Mouse (Mus musculus): ENCODE data around the gene H2-Ke6. TPM values are rescaled to one million over a fixed set of nuclear protein-coding genes. Genes with fewer than 3 reads are reported as not detected.
"Not testable (repeated sequence)": the region's sequence is repeated elsewhere in the genome, so short reads cannot be mapped to it uniquely, and the experiment has no call there.

Gene H2-Ke6
- total and polyA plus RNA-seq, 3 experiments: 44.7 to 77.5 (median 58.6) TPM

GRCm38 (mm10) chr17:34003426-34003825, 24.4 kb downstream of the H2-Ke6 start:
- DNase-seq (ENCODE audit: low spot score) (no peak), ATAC-seq (ENCODE audit: extremely low read depth, insufficient number of reproducible peaks, low FRiP score, poor library complexity, severe bottlenecking) (no peak)
- TF ChIP-seq TAL1 (conservative IDR thresholded peaks at IDR 0.05; ENCODE audit: low read depth, low read length) (no peak), CTCF (IDR thresholded peaks at IDR 0.05; ENCODE audit: low read depth, low read length) (peak; percentile 71)
- H3K4me3 ChIP-seq (ENCODE audit: low read depth, low read length): no peak overlapping the region
- H3K9me3 ChIP-seq (replicated peaks): peaks cover 16% of the 10 kb centered on the region
- peaks cover 39% of the 10 kb centered on the region for H3K27me3 ChIP-seq (ENCODE audit: insufficient read depth, low read length)
- H3K36me3 ChIP-seq (replicated peaks): no peaks in the 10 kb centered on the region
- no peaks in the 10 kb centered on the region for H3K4me1 ChIP-seq (ENCODE audit: insufficient read depth, low read depth, low read length)

- ATAC-seq (ENCODE audit: extremely low read depth, insufficient number of reproducible peaks, low FRiP score, poor library complexity, severe bottlenecking); DNase-seq (ENCODE audit: low spot score); H3K4me3 ChIP-seq (ENCODE audit: low read depth, low read length); H3K4me1 ChIP-seq (ENCODE audit: insufficient read depth, low read depth, low read length); H3K36me3 ChIP-seq (replicated peaks): not testable (repeated sequence)
- peaks cover 12% of the 10 kb centered on the region for H3K9me3 ChIP-seq (replicated peaks)
- H3K27me3 ChIP-seq (ENCODE audit: insufficient read depth, low read length): peaks cover 29% of the 10 kb centered on the region
Measured at GRCm38 (mm10) chr17:34000796-34001195, 27.1 kb downstream of the H2-Ke6 start.

GRCm38 (mm10) chr17:34000150-34000537, 27.7 kb downstream of the H2-Ke6 start, which contains the start of gene H2-K1:
Gene H2-K1 (minus strand): TSS chr17:34000347.
- TF ChIP-seq TAL1 (conservative IDR thresholded peaks at IDR 0.05; ENCODE audit: low read depth, low read length): no peak
- no peak for TF ChIP-seq POLR2AphosphoS5 (IDR thresholded peaks at IDR 0.05; ENCODE audit: insufficient replicate concordance, low read depth, low read length)
- no peak for TF ChIP-seq GATA1 (IDR thresholded peaks at IDR 0.05; ENCODE audit: borderline replicate concordance, low read length)
- no peak for TF ChIP-seq CTCF (IDR thresholded peaks at IDR 0.05; ENCODE audit: low read depth, low read length)
- no peak for TF ChIP-seq GATA2 (IDR thresholded peaks at IDR 0.05; ENCODE audit: borderline replicate concordance, low read depth, low read length)
- DNase-seq (ENCODE audit: low spot score): no peak
- Histone ChIP-seq H3K4me1 (ENCODE audit: insufficient read depth, low read depth, low read length) (no peaks in the 10 kb centered on the region), H3K4me3 (ENCODE audit: low read depth, low read length) (peak within 1 kb of the TSS; percentile 38; the same call in 1 of the 2 replicates), H3K36me3 (replicated peaks) (no peaks in the 10 kb centered on the region), H3K9me3 (replicated peaks) (peaks cover 12% of the 10 kb centered on the region), H3K27me3 (ENCODE audit: insufficient read depth, low read length) (peaks cover 24% of the 10 kb centered on the region)
- ATAC-seq (ENCODE audit: extremely low read depth, insufficient number of reproducible peaks, low FRiP score, poor library complexity, severe bottlenecking): no peak

GRCm38 (mm10) chr17:33999341-34000149, 28.3 kb downstream of the H2-Ke6 start:
- DNase-seq (ENCODE audit: low spot score): no peak
- Histone ChIP-seq H3K36me3 (replicated peaks) (no peaks in the 10 kb centered on the region), H3K27me3 (ENCODE audit: insufficient read depth, low read length) (peaks cover 27% of the 10 kb centered on the region), H3K4me1 (ENCODE audit: insufficient read depth, low read depth, low read length) (no peaks in the 10 kb centered on the region), H3K9me3 (replicated peaks) (peaks cover 12% of the 10 kb centered on the region), H3K4me3 (ENCODE audit: low read depth, low read length) (peak overlapping the region; percentile 38; the same call in 1 of the 2 replicates)
- ATAC-seq (ENCODE audit: extremely low read depth, insufficient number of reproducible peaks, low FRiP score, poor library complexity, severe bottlenecking): no peak
- TF ChIP-seq GATA1 (IDR thresholded peaks at IDR 0.05; ENCODE audit: borderline replicate concordance, low read length) (no peak), POLR2AphosphoS5 (IDR thresholded peaks at IDR 0.05; ENCODE audit: insufficient replicate concordance, low read depth, low read length) (no peak), GATA2 (IDR thresholded peaks at IDR 0.05; ENCODE audit: borderline replicate concordance, low read depth, low read length) (no peak), TAL1 (conservative IDR thresholded peaks at IDR 0.05; ENCODE audit: low read depth, low read length) (no peak), CTCF (IDR thresholded peaks at IDR 0.05; ENCODE audit: low read depth, low read length) (no peak)

- DNase-seq (ENCODE audit: low spot score); H3K4me1 ChIP-seq (ENCODE audit: insufficient read depth, low read depth, low read length); ATAC-seq (ENCODE audit: extremely low read depth, insufficient number of reproducible peaks, low FRiP score, poor library complexity, severe bottlenecking); H3K4me3 ChIP-seq (ENCODE audit: low read depth, low read length); H3K36me3 ChIP-seq (replicated peaks): not testable (repeated sequence)
- H3K27me3 ChIP-seq (ENCODE audit: insufficient read depth, low read length): peaks cover 27% of the 10 kb centered on the region
- peaks cover 12% of the 10 kb centered on the region for H3K9me3 ChIP-seq (replicated peaks)
Measured at GRCm38 (mm10) chr17:33998697-33999096, 29.2 kb downstream of the H2-Ke6 start.

GRCm38 (mm10) chr17:33997025-33997424, 30.8 kb downstream of the H2-Ke6 start:
- not testable (repeated sequence) for DNase-seq (ENCODE audit: low spot score); ATAC-seq (ENCODE audit: extremely low read depth, insufficient number of reproducible peaks, low FRiP score, poor library complexity, severe bottlenecking); H3K36me3 ChIP-seq (replicated peaks); H3K4me3 ChIP-seq (ENCODE audit: low read depth, low read length); H3K4me1 ChIP-seq (ENCODE audit: insufficient read depth, low read depth, low read length)
- peaks cover 12% of the 10 kb centered on the region for H3K9me3 ChIP-seq (replicated peaks)
- peaks cover 25% of the 10 kb centered on the region for H3K27me3 ChIP-seq (ENCODE audit: insufficient read depth, low read length)

- no peak overlapping the region for H3K4me3 ChIP-seq (ENCODE audit: low read depth, low read length)
- no peaks in the 10 kb centered on the region for H3K36me3 ChIP-seq (replicated peaks)
- peaks cover 6% of the 10 kb centered on the region; the same call in 1 of the 2 replicates for H3K4me1 ChIP-seq (ENCODE audit: insufficient read depth, low read depth, low read length)
- H3K27me3 ChIP-seq (ENCODE audit: insufficient read depth, low read length): peaks cover 22% of the 10 kb centered on the region
- DNase-seq (ENCODE audit: low spot score) (no peak), ATAC-seq (ENCODE audit: extremely low read depth, insufficient number of reproducible peaks, low FRiP score, poor library complexity, severe bottlenecking) (no peak)
- H3K9me3 ChIP-seq (replicated peaks): peaks cover 12% of the 10 kb centered on the region
- TF ChIP-seq TAL1 (conservative IDR thresholded peaks at IDR 0.05; ENCODE audit: low read depth, low read length) (no peak), GATA2 (IDR thresholded peaks at IDR 0.05; ENCODE audit: borderline replicate concordance, low read depth, low read length) (no peak), GATA1 (IDR thresholded peaks at IDR 0.05; ENCODE audit: borderline replicate concordance, low read length) (no peak), CTCF (IDR thresholded peaks at IDR 0.05; ENCODE audit: low read depth, low read length) (no peak), POLR2AphosphoS5 (IDR thresholded peaks at IDR 0.05; ENCODE audit: insufficient replicate concordance, low read depth, low read length) (no peak)
Measured at GRCm38 (mm10) chr17:33995651-33996050, 32.2 kb downstream of the H2-Ke6 start.

All from G1E (cell line).